Mouse (Mus musculus) embryonic fibroblast, embryonic 13.5 days (primary cell): ENCODE results near the gene Hs6st1.

Source experiments
- CTCF ChIP-seq: IDR thresholded peaks from 2 replicates; pipeline ENCODE4 v1.5.1; 2011; ENCODE audit warnings: mild to moderate bottlenecking, control low read depth, low read length, moderate library complexity, borderline replicate concordance; ENCODE audit not compliant: insufficient read depth
- POLR2A ChIP-seq: IDR thresholded peaks from 2 replicates; pipeline ENCODE4 v1.6.1; 2011; ENCODE audit warnings: low read depth, mild to moderate bottlenecking, control low read depth, low read length, moderate library complexity

GRCm38 (mm10) chr1:36069291-36069771 lies 1.1 kb downstream of the Hs6st1 start:
- TF ChIP-seq CTCF: no peak
- TF ChIP-seq POLR2A: no peak
